8 mouse cellular contexts compared by ENCODE assay signal in genomic region chr3:95105121-95105520, GRCm38 (mm10). TPM values are rescaled to one million over a fixed set of nuclear protein-coding genes. Genes with fewer than 3 reads are reported as not detected.
A peak's percentile ranks its signal among the peaks of the same experiment; 100 is the strongest.
DNase-seq lines count a peak whose midpoint lies in the region; ATAC-seq and TF ChIP-seq lines count a peak whose summit lies in the region.

No protein-coding gene starts in this region.

- in situ Hi-C loops in CH12.LX (cut with MboI; ENCODE audit: low pct_ligation_motif_present, low pct_unique_long_range_greater_than_20kb, low sequenced_read_pairs) = no loop called here

- 43% methylated on average over 4 of the region's 4 CpGs for WGBS in heart, embryonic 10.5 days
- 83% methylated on average over 4 of the region's 4 CpGs for WGBS in forebrain, embryonic 13.5 days
- 66% methylated on average over 4 of the region's 4 CpGs for WGBS in limb, embryonic 13.5 days
- 24% methylated on average over 4 of the region's 4 CpGs for WGBS in stomach, postnatal 0 days

- TF ChIP-seq CTCF in CH12.LX (conservative IDR thresholded peaks at IDR 0.05 in 1 of 2, IDR thresholded peaks at IDR 0.05 in 1 of 2; ENCODE audit: low read depth in 2 of 2, low read length in 2 of 2) = no peak
- TF ChIP-seq CTCF in stomach, postnatal 0 days (IDR thresholded peaks at IDR 0.05; ENCODE audit: low read depth) = no peak

- no peak for TF ChIP-seq POLR2A in CH12.LX (IDR thresholded peaks at IDR 0.05; ENCODE audit: low read depth, low read length)

- intact Hi-C loops in heart, postnatal 25 days (cut with DNase I) = no loop called here

- H3K4me2 ChIP-seq in CH12.LX (ENCODE audit: insufficient read depth, low read depth, poor library complexity, severe bottlenecking) = peak overlapping the region; percentile 100
- peak overlapping the region; percentile 85 for H3K4me2 ChIP-seq in forebrain, embryonic 13.5 days
- peak overlapping the region; percentile 78 for H3K4me2 ChIP-seq in limb, embryonic 13.5 days (replicated peaks)
- peak overlapping the region; percentile 73 for H3K4me2 ChIP-seq in stomach, postnatal 0 days (replicated peaks; ENCODE audit: low read depth)

- peak overlapping the region; percentile 97 for H3K4me3 ChIP-seq in heart, embryonic 10.5 days
- peak overlapping the region; percentile 55 to 97 (median 64) for H3K4me3 ChIP-seq in CH12.LX (replicated peaks in 1 of 3; ENCODE audit: low read depth in 2 of 3, low read length in 2 of 3, poor library complexity in 1 of 3)
- peak overlapping the region; percentile 100 for H3K4me3 ChIP-seq in forebrain, embryonic 13.5 days
- peak overlapping the region; percentile 99 for H3K4me3 ChIP-seq in limb, embryonic 13.5 days
- H3K4me3 ChIP-seq in stomach, postnatal 0 days (ENCODE audit: low read depth, low read length) = peak overlapping the region; percentile 94

- peak overlapping the region; percentile 95; the same call in 1 of the 2 replicates for H3K27ac ChIP-seq in heart, embryonic 10.5 days
- H3K27ac ChIP-seq in CH12.LX (ENCODE audit: insufficient read depth, low read depth) = no peak overlapping the region
- no peak overlapping the region for H3K27ac ChIP-seq in forebrain, embryonic 13.5 days
- H3K27ac ChIP-seq in limb, embryonic 13.5 days = no peak overlapping the region
- H3K27ac ChIP-seq in stomach, postnatal 0 days (replicated peaks) = peak overlapping the region; percentile 91

- H3K27me3 ChIP-seq in heart, embryonic 10.5 days (ENCODE audit: insufficient read depth, poor library complexity, severe bottlenecking) = no peaks in the 10 kb centered on the region
- no peaks in the 10 kb centered on the region for H3K27me3 ChIP-seq in CH12.LX (replicated peaks)
- no peaks in the 10 kb centered on the region for H3K27me3 ChIP-seq in forebrain, embryonic 13.5 days
- no peaks in the 10 kb centered on the region for H3K27me3 ChIP-seq in limb, embryonic 13.5 days
- H3K27me3 ChIP-seq in stomach, postnatal 0 days (ENCODE audit: control insufficient read depth, insufficient read depth, low read length) = no peaks in the 10 kb centered on the region

- no peak for DNase-seq in heart, embryonic 10.5 days (ENCODE audit: low spot score)
- no peak for DNase-seq in heart, postnatal 25 days (ENCODE audit: low spot score)
- no peak for DNase-seq in CH12.LX (ENCODE audit: extremely low read depth)
- no peak for DNase-seq in stomach, postnatal 0 days (ENCODE audit: low spot score)
- no peak for DNase-seq in cerebellum, postnatal 25 days
- DNase-seq in Muller cell, postnatal 12 days (ENCODE audit: inconsistent ontology term) = no peak

- ATAC-seq in forebrain, embryonic 13.5 days = no peak
- no peak for ATAC-seq in limb, embryonic 13.5 days (ENCODE audit: low FRiP score, low read depth)
- no peak for ATAC-seq in stomach, postnatal 0 days (ENCODE audit: low FRiP score, low TSS enrichment)

- H3K79me2 ChIP-seq in CH12.LX (replicated peaks; ENCODE audit: control insufficient read depth, extremely low read depth, insufficient read depth, poor library complexity, severe bottlenecking) = peaks cover 54% of the 10 kb centered on the region

- H3K4me1 ChIP-seq in heart, embryonic 10.5 days = peaks cover 15% of the 10 kb centered on the region
- peaks cover 3 to 21% of the 10 kb centered on the region in 2 experiments; a peak in 3 of 4 replicates for H3K4me1 ChIP-seq in CH12.LX (ENCODE audit: control insufficient read depth in 1 of 2, insufficient read depth in 2 of 2)
- peaks cover 20% of the 10 kb centered on the region for H3K4me1 ChIP-seq in forebrain, embryonic 13.5 days
- peaks cover 18% of the 10 kb centered on the region for H3K4me1 ChIP-seq in limb, embryonic 13.5 days
- H3K4me1 ChIP-seq in stomach, postnatal 0 days (replicated peaks; ENCODE audit: control insufficient read depth, insufficient read depth) = 0 out of 2 replicates have a peak, but pooled peaks cover 4% of the 10 kb centered on the region

- peak overlapping the region; percentile 85 for H3K9ac ChIP-seq in CH12.LX (ENCODE audit: insufficient read depth, low read depth)
- peak overlapping the region; percentile 94 for H3K9ac ChIP-seq in forebrain, embryonic 13.5 days
- peak overlapping the region; percentile 95 for H3K9ac ChIP-seq in limb, embryonic 13.5 days
- H3K9ac ChIP-seq in stomach, postnatal 0 days (ENCODE audit: low read length) = peak overlapping the region; percentile 43; the same call in 1 of the 2 replicates

- dilution Hi-C loops in CH12.LX (cut with MboI; ENCODE audit: extremely low pct_ligation_motif_present, extremely low pct_unique_long_range_greater_than_20kb, low sequenced_read_pairs) = no loop called here

- H3K36me3 ChIP-seq in heart, embryonic 10.5 days = peaks cover 17% of the 10 kb centered on the region; the same call in 1 of the 2 replicates
- H3K36me3 ChIP-seq in CH12.LX (replicated peaks in 1 of 2; ENCODE audit: control insufficient read depth in 1 of 2, insufficient read depth in 1 of 2, low read length in 1 of 2) = peaks cover 0 to 27% of the 10 kb centered on the region in 2 experiments
- H3K36me3 ChIP-seq in forebrain, embryonic 13.5 days (ENCODE audit: poor library complexity, severe bottlenecking) = 0 out of 2 replicates have a peak, but pooled peaks cover 11% of the 10 kb centered on the region
- peaks cover 12% of the 10 kb centered on the region for H3K36me3 ChIP-seq in limb, embryonic 13.5 days
- no peaks in the 10 kb centered on the region for H3K36me3 ChIP-seq in stomach, postnatal 0 days (ENCODE audit: control insufficient read depth, insufficient read depth, low read length)

- no peak for TF ChIP-seq RAD21 in CH12.LX (IDR thresholded peaks at IDR 0.05; ENCODE audit: low read depth, low read length)

- no peak for TF ChIP-seq EP300 in CH12.LX (IDR thresholded peaks at IDR 0.05; ENCODE audit: low read length)
- no peak for TF ChIP-seq EP300 in stomach, postnatal 0 days (optimal IDR thresholded peaks at IDR 0.05)

- H3K9me3 ChIP-seq in heart, embryonic 10.5 days = no peaks in the 10 kb centered on the region
- no peaks in the 10 kb centered on the region for H3K9me3 ChIP-seq in CH12.LX (replicated peaks; ENCODE audit: low read length)
- no peaks in the 10 kb centered on the region for H3K9me3 ChIP-seq in forebrain, embryonic 13.5 days (replicated peaks)
- no peaks in the 10 kb centered on the region for H3K9me3 ChIP-seq in limb, embryonic 13.5 days
- H3K9me3 ChIP-seq in stomach, postnatal 0 days (ENCODE audit: control insufficient read depth, low read length) = no peaks in the 10 kb centered on the region

TF ChIP-seq in CH12.LX, 34 proteins besides CTCF, POLR2A, EP300 and RAD21 (continues in another document):
- TF ChIP-seq KAT2A (IDR thresholded peaks at IDR 0.05; ENCODE audit: insufficient replicate concordance, low read length) = no peak
- no peak for TF ChIP-seq UBTF (IDR thresholded peaks at IDR 0.05; ENCODE audit: low read depth, low read length)

RNA-seq across cellular contexts. Expression of gene Pip5k1a, which starts 1.6 kb away (rescaled TPM):
- 18.3 and 18.8 TPM in 2 replicates for polyA plus RNA-seq in heart, embryonic 10.5 days (2016; fragmentation: Nextera tagmentation; extraction: Ambion mirVana)
- 10 to 100 TPM; 14.2 to 15.2 TPM for total RNA-seq in heart, postnatal 25 days (2021)
- 21.5 and 22.7 TPM in 2 replicates for total RNA-seq in CH12.LX (2012; rRNA removed)
- total RNA-seq in CH12.LX (2014; rRNA removed) = 34.1 and 38.0 TPM in 2 replicates
- 35.8 and 40.3 TPM in 2 replicates for polyA plus RNA-seq in CH12.LX (2012; ENCODE audit: insufficient read length, low read depth)
- polyA plus RNA-seq in forebrain, embryonic 13.5 days (2015; fragmentation: Nextera tagmentation; extraction: Ambion mirVana) = 20.4 and 20.6 TPM in 2 replicates
- 26.5 and 28.4 TPM in 2 replicates for polyA plus RNA-seq in limb, embryonic 13.5 days (2015; fragmentation: Nextera tagmentation; extraction: Ambion mirVana)
- 15.7 and 17.8 TPM in 2 replicates for polyA plus RNA-seq in stomach, postnatal 0 days (2015; fragmentation: Nextera tagmentation; extraction: Ambion mirVana)

RNA-seq across cellular contexts. Expression of gene Vps72, which starts 5.7 kb away (rescaled TPM):
- polyA plus RNA-seq in heart, embryonic 10.5 days (2016; fragmentation: Nextera tagmentation; extraction: Ambion mirVana) = 124 and 172 TPM in 2 replicates
- 10 to 100 TPM; 31.3 to 32.2 TPM for total RNA-seq in heart, postnatal 25 days (2021)
- total RNA-seq in CH12.LX (2012; rRNA removed) = 33.7 and 34.1 TPM in 2 replicates
- 33.3 and 33.5 TPM in 2 replicates for total RNA-seq in CH12.LX (2014; rRNA removed)
- polyA plus RNA-seq in CH12.LX (2012; ENCODE audit: insufficient read length, low read depth) = 54.4 and 75.4 TPM in 2 replicates
- polyA plus RNA-seq in forebrain, embryonic 13.5 days (2015; fragmentation: Nextera tagmentation; extraction: Ambion mirVana) = 266 and 271 TPM in 2 replicates
- polyA plus RNA-seq in limb, embryonic 13.5 days (2015; fragmentation: Nextera tagmentation; extraction: Ambion mirVana) = 216 and 217 TPM in 2 replicates
- 60.8 and 65.9 TPM in 2 replicates for polyA plus RNA-seq in stomach, postnatal 0 days (2015; fragmentation: Nextera tagmentation; extraction: Ambion mirVana)

RNA-seq across cellular contexts. Expression of gene Tmod4, which starts 19.2 kb away (rescaled TPM):
- 0.70 and 0.90 TPM in 2 replicates for polyA plus RNA-seq in heart, embryonic 10.5 days (2016; fragmentation: Nextera tagmentation; extraction: Ambion mirVana)
- 10 to 100 TPM; 17.3 to 24.5 TPM for total RNA-seq in heart, postnatal 25 days (2021)
- total RNA-seq in CH12.LX (2012; rRNA removed) (0.21 and 0.47 TPM in 2 replicates), CH12.LX (2014; rRNA removed) (not detected in 2 replicates)
- polyA plus RNA-seq in CH12.LX (2012; ENCODE audit: insufficient read length, low read depth) = 0.81 TPM in 1 of 2 replicates, not detected in the other
- 0.72 and 0.81 TPM in 2 replicates for polyA plus RNA-seq in forebrain, embryonic 13.5 days (2015; fragmentation: Nextera tagmentation; extraction: Ambion mirVana)
- 1.9 and 2.5 TPM in 2 replicates for polyA plus RNA-seq in limb, embryonic 13.5 days (2015; fragmentation: Nextera tagmentation; extraction: Ambion mirVana)
- polyA plus RNA-seq in stomach, postnatal 0 days (2015; fragmentation: Nextera tagmentation; extraction: Ambion mirVana) = 0.70 and 1.0 TPM in 2 replicates

RNA-seq across cellular contexts. Expression of gene Scnm1, which starts 28.7 kb away (rescaled TPM):
- polyA plus RNA-seq in heart, embryonic 10.5 days (2016; fragmentation: Nextera tagmentation; extraction: Ambion mirVana) = 55.3 and 60.9 TPM in 2 replicates
- total RNA-seq in heart, postnatal 25 days (2021) = 10 to 100 TPM; 28.3 to 31.4 TPM
- 50.5 and 51.0 TPM in 2 replicates for total RNA-seq in CH12.LX (2012; rRNA removed)
- total RNA-seq in CH12.LX (2014; rRNA removed) = 53.1 and 64.5 TPM in 2 replicates
- polyA plus RNA-seq in CH12.LX (2012; ENCODE audit: insufficient read length, low read depth) = 59.2 and 83.9 TPM in 2 replicates
- polyA plus RNA-seq in forebrain, embryonic 13.5 days (2015; fragmentation: Nextera tagmentation; extraction: Ambion mirVana) = 99.5 and 106 TPM in 2 replicates
- 82.4 and 84.4 TPM in 2 replicates for polyA plus RNA-seq in limb, embryonic 13.5 days (2015; fragmentation: Nextera tagmentation; extraction: Ambion mirVana)
- 39.5 and 42.9 TPM in 2 replicates for polyA plus RNA-seq in stomach, postnatal 0 days (2015; fragmentation: Nextera tagmentation; extraction: Ambion mirVana)

RNA-seq across cellular contexts. Expression of gene Lysmd1, which starts 28.8 kb away (rescaled TPM):
- polyA plus RNA-seq in heart, embryonic 10.5 days (2016; fragmentation: Nextera tagmentation; extraction: Ambion mirVana) = 8.7 and 10.1 TPM in 2 replicates
- total RNA-seq in heart, postnatal 25 days (2021) = 1 to 10 TPM; 6.7 to 7.9 TPM
- 12.0 and 13.6 TPM in 2 replicates for total RNA-seq in CH12.LX (2012; rRNA removed)
- total RNA-seq in CH12.LX (2014; rRNA removed) = 9.6 and 11.6 TPM in 2 replicates
- 7.8 and 8.1 TPM in 2 replicates for polyA plus RNA-seq in CH12.LX (2012; ENCODE audit: insufficient read length, low read depth)
- 29.6 and 30.8 TPM in 2 replicates for polyA plus RNA-seq in forebrain, embryonic 13.5 days (2015; fragmentation: Nextera tagmentation; extraction: Ambion mirVana)
- polyA plus RNA-seq in limb, embryonic 13.5 days (2015; fragmentation: Nextera tagmentation; extraction: Ambion mirVana) = 19.1 and 19.6 TPM in 2 replicates
- polyA plus RNA-seq in stomach, postnatal 0 days (2015; fragmentation: Nextera tagmentation; extraction: Ambion mirVana) = 9.6 and 10.1 TPM in 2 replicates

Comparison
In these comparisons a context has a peak if more than half of its experiments do, and no peak if none do; other contexts are left out.
1. H3K27ac ChIP-seq: peak in heart, embryonic 10.5 days (single experiment) and stomach, postnatal 0 days (single experiment); none in CH12.LX (single experiment), forebrain, embryonic 13.5 days (single experiment) and limb, embryonic 13.5 days (single experiment).
2. H3K9ac ChIP-seq: peak in every context shown above with its lines; median percentile 95 in limb, embryonic 13.5 days; 94 in forebrain, embryonic 13.5 days; 85 in CH12.LX; 43 in stomach, postnatal 0 days.
3. Peak in every context shown above with its lines, with median percentiles within 50 percentile points of each other: H3K4me3 ChIP-seq and H3K4me2 ChIP-seq.